Mouse (Mus musculus): Measurements from ENCODE around the gene Glg1. TPM values are rescaled to one million over a fixed set of nuclear protein-coding genes. Genes with fewer than 3 reads are reported as not detected.
"Not testable (repeated sequence)": the region's sequence is repeated elsewhere in the genome, so short reads cannot be mapped to it uniquely, and the experiment has no call there.

The Glg1 gene
- polyA plus RNA-seq, 1 experiment from 2014 or later: 61.3 TPM

DNA sequence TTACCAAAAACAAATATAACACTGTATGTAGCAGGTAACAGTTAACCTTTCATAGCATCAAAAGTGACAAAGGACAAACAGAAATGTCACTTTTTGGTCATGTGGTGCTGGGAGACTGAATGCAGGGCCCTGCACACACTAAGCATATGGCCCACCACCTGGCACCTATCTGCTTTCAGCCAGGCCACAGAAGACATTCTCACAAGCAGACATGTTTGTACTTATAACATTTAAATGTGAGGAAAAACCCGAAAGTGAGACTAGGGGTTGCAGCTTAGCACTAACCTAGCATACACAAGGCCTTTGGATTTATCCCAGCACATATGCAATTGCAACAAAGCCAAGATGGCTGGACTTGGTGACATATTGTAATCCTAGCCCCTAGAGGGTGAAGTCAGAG is 39.0 kb upstream of the Glg1 start:
- Histone ChIP-seq H3K27me3 (ENCODE audit: control insufficient read depth, insufficient read depth, low read length) (no peaks in the 10 kb centered on the region), H3K4me1 (ENCODE audit: control insufficient read depth, insufficient read depth, low read length) (no peaks in the 10 kb centered on the region), H3K9ac (ENCODE audit: low read depth, low read length) (no peak overlapping the region), H3K36me3 (ENCODE audit: control insufficient read depth, insufficient read depth, low read length) (peaks cover 19% of the 10 kb centered on the region), H3K27ac (ENCODE audit: low read depth, low read length) (no peak overlapping the region), H3K9me3 (replicated peaks; ENCODE audit: control insufficient read depth, low read length) (no peaks in the 10 kb centered on the region), H3K4me2 (peak overlapping the region; percentile 34), H3K4me3 (ENCODE audit: low read depth, low read length) (no peak overlapping the region)
- ATAC-seq (replicated peaks; ENCODE audit: insufficient number of reproducible peaks, low FRiP score, low TSS enrichment): no peak
- WGBS (ENCODE audit: insufficient replicate concordance): 88% methylated on average over 1 of the region's 1 CpGs

DNA sequence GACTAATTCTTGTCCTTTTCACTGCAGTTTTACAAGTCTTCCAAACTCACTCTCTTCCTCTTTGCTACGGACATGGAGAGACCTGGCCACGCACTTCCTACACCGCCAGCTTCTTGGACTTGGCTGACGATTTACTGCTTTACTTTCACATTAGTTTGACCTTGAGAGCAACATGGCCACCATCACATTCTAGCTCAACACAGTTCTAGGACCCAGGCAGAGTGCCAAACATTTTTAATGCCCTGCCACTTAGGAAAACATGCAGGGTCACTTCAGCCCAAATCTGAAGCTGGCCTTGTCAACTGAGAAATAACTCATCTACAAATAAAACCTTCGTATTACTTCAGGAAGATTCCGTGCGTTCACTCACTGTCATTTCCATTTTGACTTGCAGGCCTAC is 32.7 kb upstream of the Glg1 start:
- H3K4me1 ChIP-seq (ENCODE audit: control insufficient read depth, insufficient read depth, low read length): no peaks in the 10 kb centered on the region
- ATAC-seq (replicated peaks; ENCODE audit: insufficient number of reproducible peaks, low FRiP score, low TSS enrichment): no peak
- no peaks in the 10 kb centered on the region for H3K27me3 ChIP-seq (ENCODE audit: control insufficient read depth, insufficient read depth, low read length)
- no peaks in the 10 kb centered on the region for H3K9me3 ChIP-seq (replicated peaks; ENCODE audit: control insufficient read depth, low read length)
- H3K27ac ChIP-seq (ENCODE audit: low read depth, low read length): peak overlapping the region; percentile 64; the same call in 1 of the 2 replicates
- 88% methylated on average over 7 of the region's 7 CpGs for WGBS (ENCODE audit: insufficient replicate concordance)
- H3K4me3 ChIP-seq (ENCODE audit: low read depth, low read length): no peak overlapping the region
- H3K4me2 ChIP-seq: no peak overlapping the region
- peaks cover 35% of the 10 kb centered on the region for H3K36me3 ChIP-seq (ENCODE audit: control insufficient read depth, insufficient read depth, low read length)
- no peak overlapping the region for H3K9ac ChIP-seq (ENCODE audit: low read depth, low read length)

DNA sequence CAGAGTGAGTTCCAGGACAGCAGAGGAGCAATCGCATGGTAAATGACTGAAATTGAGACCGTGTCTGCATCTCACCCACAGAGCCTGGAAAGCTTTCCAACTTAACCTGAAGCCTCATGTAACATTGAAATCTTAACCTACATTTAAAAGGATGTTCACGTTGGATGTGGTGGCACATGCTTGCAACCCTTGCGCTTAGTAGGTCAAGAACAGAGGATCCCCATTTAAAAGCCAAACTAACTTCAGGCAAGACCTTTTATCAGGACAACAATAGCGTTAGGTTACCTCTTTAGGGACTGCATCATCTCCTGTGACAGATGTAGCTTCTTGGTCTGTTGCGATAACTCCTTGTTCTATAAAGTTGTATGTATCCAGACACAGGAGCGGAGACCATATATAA is 31.6 kb upstream of the Glg1 start:
- peaks cover 36% of the 10 kb centered on the region for H3K36me3 ChIP-seq (ENCODE audit: control insufficient read depth, insufficient read depth, low read length)
- ATAC-seq (replicated peaks; ENCODE audit: insufficient number of reproducible peaks, low FRiP score, low TSS enrichment): no peak
- H3K9ac ChIP-seq (ENCODE audit: low read depth, low read length): no peak overlapping the region
- no peak overlapping the region for H3K27ac ChIP-seq (ENCODE audit: low read depth, low read length)
- no peak overlapping the region for H3K4me3 ChIP-seq (ENCODE audit: low read depth, low read length)
- no peaks in the 10 kb centered on the region for H3K27me3 ChIP-seq (ENCODE audit: control insufficient read depth, insufficient read depth, low read length)
- 94% methylated on average over 7 of the region's 7 CpGs for WGBS (ENCODE audit: insufficient replicate concordance)
- no peak overlapping the region for H3K4me2 ChIP-seq
- no peaks in the 10 kb centered on the region for H3K4me1 ChIP-seq (ENCODE audit: control insufficient read depth, insufficient read depth, low read length)
- H3K9me3 ChIP-seq (replicated peaks; ENCODE audit: control insufficient read depth, low read length): no peaks in the 10 kb centered on the region

DNA sequence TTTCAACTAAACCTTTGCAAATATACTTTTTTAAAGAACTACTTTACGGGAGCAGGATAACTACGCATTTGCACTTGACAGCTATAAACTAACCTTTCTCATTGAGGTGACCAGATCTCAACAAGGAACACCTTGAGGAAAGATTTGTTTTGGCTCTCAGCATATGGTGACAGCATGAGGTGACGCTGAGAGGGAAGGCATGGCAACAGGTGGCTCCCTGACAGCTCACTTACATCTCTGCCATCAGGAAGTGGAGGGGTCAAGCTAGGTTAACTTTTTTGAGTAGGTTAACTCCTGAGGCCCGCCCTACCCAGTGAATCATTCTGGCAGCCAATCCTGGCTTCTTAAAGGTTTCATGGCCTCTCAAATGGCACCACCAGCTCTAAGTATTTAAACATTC is 26.6 kb upstream of the Glg1 start:
- H3K4me3 ChIP-seq (ENCODE audit: low read depth, low read length): no peak overlapping the region
- no peak overlapping the region for H3K4me2 ChIP-seq
- no peaks in the 10 kb centered on the region for H3K27me3 ChIP-seq (ENCODE audit: control insufficient read depth, insufficient read depth, low read length)
- no peak for ATAC-seq (replicated peaks; ENCODE audit: insufficient number of reproducible peaks, low FRiP score, low TSS enrichment)
- WGBS (ENCODE audit: insufficient replicate concordance): 87% methylated on average over 4 of the region's 4 CpGs
- H3K4me1 ChIP-seq (ENCODE audit: control insufficient read depth, insufficient read depth, low read length): no peaks in the 10 kb centered on the region
- peaks cover 40% of the 10 kb centered on the region for H3K36me3 ChIP-seq (ENCODE audit: control insufficient read depth, insufficient read depth, low read length)
- no peak overlapping the region for H3K27ac ChIP-seq (ENCODE audit: low read depth, low read length)
- H3K9ac ChIP-seq (ENCODE audit: low read depth, low read length): no peak overlapping the region
- H3K9me3 ChIP-seq (replicated peaks; ENCODE audit: control insufficient read depth, low read length): no peaks in the 10 kb centered on the region

DNA sequence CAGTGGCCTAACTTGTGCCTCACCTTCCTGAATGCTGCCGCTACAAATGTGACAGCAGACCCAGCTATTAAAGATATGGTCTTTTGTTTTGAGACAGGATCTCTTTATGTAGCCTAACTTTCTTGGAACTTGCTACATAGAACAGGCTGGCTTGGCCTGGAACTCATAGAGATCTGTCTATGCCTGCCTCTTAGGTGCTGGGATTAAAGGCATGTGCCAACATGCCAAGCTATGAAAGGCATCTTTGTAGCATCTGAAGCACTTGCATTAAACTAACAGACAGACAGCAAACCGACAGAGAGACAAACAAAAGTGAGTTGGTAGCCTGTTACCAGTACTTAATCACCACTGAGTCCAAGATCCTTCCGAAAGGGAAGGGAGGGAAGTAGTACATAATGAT is 23.1 kb upstream of the Glg1 start:
- H3K9ac ChIP-seq (ENCODE audit: low read depth, low read length): no peak overlapping the region
- no peak overlapping the region for H3K4me3 ChIP-seq (ENCODE audit: low read depth, low read length)
- H3K36me3 ChIP-seq (ENCODE audit: control insufficient read depth, insufficient read depth, low read length): peaks cover 46% of the 10 kb centered on the region
- ATAC-seq (replicated peaks; ENCODE audit: insufficient number of reproducible peaks, low FRiP score, low TSS enrichment): no peak
- no peaks in the 10 kb centered on the region for H3K4me1 ChIP-seq (ENCODE audit: control insufficient read depth, insufficient read depth, low read length)
- H3K9me3 ChIP-seq (replicated peaks; ENCODE audit: control insufficient read depth, low read length): no peaks in the 10 kb centered on the region
- no peak overlapping the region for H3K4me2 ChIP-seq
- H3K27ac ChIP-seq (ENCODE audit: low read depth, low read length): no peak overlapping the region
- no peaks in the 10 kb centered on the region for H3K27me3 ChIP-seq (ENCODE audit: control insufficient read depth, insufficient read depth, low read length)
- WGBS (ENCODE audit: insufficient replicate concordance): 95% methylated on average over 3 of the region's 3 CpGs

DNA sequence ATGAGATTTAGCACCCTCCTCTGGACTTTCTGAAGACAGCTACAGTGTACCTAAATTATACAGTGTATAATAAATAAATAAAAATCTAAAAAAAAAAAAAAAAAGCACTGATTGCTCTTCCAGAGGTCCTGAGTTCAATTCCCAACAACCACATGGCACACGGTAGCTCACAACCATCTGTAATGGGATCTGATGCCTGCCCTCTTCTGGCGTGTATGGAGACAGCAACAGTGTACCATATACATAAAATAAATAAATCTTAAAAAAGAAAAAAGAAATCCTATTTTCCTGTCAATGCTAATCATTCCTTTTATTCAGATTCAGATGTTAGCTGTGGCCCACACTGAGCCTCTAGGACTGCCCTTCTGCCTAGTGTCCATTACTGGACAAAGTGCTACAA is 9.3 kb upstream of the Glg1 start:
- ATAC-seq (replicated peaks; ENCODE audit: insufficient number of reproducible peaks, low FRiP score, low TSS enrichment): no peak
- Histone ChIP-seq H3K4me1 (ENCODE audit: control insufficient read depth, insufficient read depth, low read length) (no peaks in the 10 kb centered on the region), H3K4me3 (ENCODE audit: low read depth, low read length) (no peak overlapping the region), H3K9ac (ENCODE audit: low read depth, low read length) (no peak overlapping the region), H3K27me3 (ENCODE audit: control insufficient read depth, insufficient read depth, low read length) (no peaks in the 10 kb centered on the region), H3K4me2 (no peak overlapping the region), H3K27ac (ENCODE audit: low read depth, low read length) (no peak overlapping the region), H3K9me3 (replicated peaks; ENCODE audit: control insufficient read depth, low read length) (no peaks in the 10 kb centered on the region), H3K36me3 (ENCODE audit: control insufficient read depth, insufficient read depth, low read length) (peaks cover 5% of the 10 kb centered on the region)
- 69% methylated on average over 2 of the region's 2 CpGs for WGBS (ENCODE audit: insufficient replicate concordance)

DNA sequence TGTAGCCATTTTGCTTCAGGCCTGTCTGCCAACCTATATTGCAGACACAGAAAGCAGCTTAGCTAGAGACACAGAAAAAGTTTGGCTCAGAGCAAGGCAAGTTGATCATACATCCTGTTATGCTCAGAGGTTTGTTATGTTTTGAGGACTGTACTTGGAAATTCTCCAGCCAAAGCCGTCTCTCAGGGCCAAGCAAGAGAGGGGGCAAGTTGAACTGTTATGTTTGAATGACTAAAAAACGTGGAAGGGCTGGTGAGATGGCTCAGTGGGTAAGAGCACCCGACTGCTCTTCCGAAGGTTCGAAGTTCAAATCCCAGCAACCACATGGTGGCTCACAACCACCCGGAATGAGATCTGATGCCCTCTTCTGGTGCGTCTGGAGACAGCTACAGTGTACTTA is 7.1 kb upstream of the Glg1 start:
- not testable (repeated sequence) for H3K4me2 ChIP-seq; ATAC-seq (replicated peaks; ENCODE audit: insufficient number of reproducible peaks, low FRiP score, low TSS enrichment); H3K4me1 ChIP-seq (ENCODE audit: control insufficient read depth, insufficient read depth, low read length); H3K9me3 ChIP-seq (replicated peaks; ENCODE audit: control insufficient read depth, low read length); H3K36me3 ChIP-seq (ENCODE audit: control insufficient read depth, insufficient read depth, low read length); H3K4me3 ChIP-seq (ENCODE audit: low read depth, low read length); H3K27ac ChIP-seq (ENCODE audit: low read depth, low read length); H3K27me3 ChIP-seq (ENCODE audit: control insufficient read depth, insufficient read depth, low read length); H3K9ac ChIP-seq (ENCODE audit: low read depth, low read length)
- WGBS (ENCODE audit: insufficient replicate concordance): 70% methylated on average over 7 of the region's 7 CpGs

DNA sequence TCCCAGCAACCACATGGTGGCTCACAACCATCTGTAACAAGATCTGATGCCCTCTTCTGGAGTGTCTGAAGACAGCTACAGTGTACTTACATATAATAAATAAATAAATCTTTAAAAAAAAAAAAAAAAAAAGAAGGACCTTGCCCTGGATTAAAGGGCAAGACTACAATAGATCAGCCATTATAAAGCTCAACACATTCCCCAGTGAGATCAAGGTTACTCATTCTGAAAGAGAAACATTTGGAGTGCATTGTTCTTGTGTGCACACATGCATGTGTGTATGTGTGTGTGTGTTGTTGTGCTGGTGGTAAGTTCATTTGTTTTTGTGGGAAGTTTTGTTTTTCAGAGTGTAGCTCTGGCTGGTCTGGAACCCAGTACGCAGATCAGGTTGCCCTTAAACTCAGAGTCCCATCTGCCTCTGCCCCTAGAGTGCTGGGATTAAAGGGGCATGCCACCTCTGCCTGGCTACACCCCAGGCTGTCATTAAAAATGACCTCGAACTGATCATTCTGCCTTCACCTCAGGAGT is 5.7 kb upstream of the Glg1 start:
- H3K4me3 ChIP-seq (ENCODE audit: low read depth, low read length): no peak overlapping the region
- ATAC-seq (replicated peaks; ENCODE audit: insufficient number of reproducible peaks, low FRiP score, low TSS enrichment): no peak
- H3K9me3 ChIP-seq (replicated peaks; ENCODE audit: control insufficient read depth, low read length): no peaks in the 10 kb centered on the region
- no peak overlapping the region for H3K4me2 ChIP-seq
- peaks cover 3% of the 10 kb centered on the region; the same call in 1 of the 2 replicates for H3K4me1 ChIP-seq (ENCODE audit: control insufficient read depth, insufficient read depth, low read length)
- H3K27me3 ChIP-seq (ENCODE audit: control insufficient read depth, insufficient read depth, low read length): no peaks in the 10 kb centered on the region
- no peak overlapping the region for H3K9ac ChIP-seq (ENCODE audit: low read depth, low read length)
- H3K36me3 ChIP-seq (ENCODE audit: control insufficient read depth, insufficient read depth, low read length): no peaks in the 10 kb centered on the region
- H3K27ac ChIP-seq (ENCODE audit: low read depth, low read length): no peak overlapping the region
- 83% methylated on average over 2 of the region's 2 CpGs for WGBS (ENCODE audit: insufficient replicate concordance)

DNA sequence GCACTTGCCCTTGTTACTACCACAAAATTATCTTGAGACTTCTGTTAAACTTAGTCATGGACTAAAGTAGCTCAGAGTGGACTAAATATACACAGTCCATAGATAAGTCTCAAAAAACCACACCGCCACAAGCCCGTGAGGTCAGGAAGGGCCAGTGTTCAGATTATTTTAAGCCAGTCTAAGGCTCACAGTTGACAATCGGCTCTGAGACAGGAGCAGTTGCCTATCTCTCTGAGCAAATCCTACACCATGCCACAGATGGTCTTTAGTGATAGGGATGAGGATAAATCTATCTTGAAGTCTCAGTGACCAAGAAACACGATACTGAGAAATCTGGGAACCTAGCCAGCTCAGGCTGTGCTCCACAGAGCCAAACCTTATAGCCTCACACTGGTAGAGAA is 3.0 kb upstream of the Glg1 start:
- no peak for ATAC-seq (replicated peaks; ENCODE audit: insufficient number of reproducible peaks, low FRiP score, low TSS enrichment)
- no peaks in the 10 kb centered on the region for H3K9me3 ChIP-seq (replicated peaks; ENCODE audit: control insufficient read depth, low read length)
- peaks cover 3% of the 10 kb centered on the region; the same call in 1 of the 2 replicates for H3K4me1 ChIP-seq (ENCODE audit: control insufficient read depth, insufficient read depth, low read length)
- no peaks in the 10 kb centered on the region for H3K27me3 ChIP-seq (ENCODE audit: control insufficient read depth, insufficient read depth, low read length)
- H3K9ac ChIP-seq (ENCODE audit: low read depth, low read length): no peak overlapping the region
- H3K4me2 ChIP-seq: 0 out of 2 replicates have a peak overlapping the region, but pooled peaks have one; percentile 17
- H3K27ac ChIP-seq (ENCODE audit: low read depth, low read length): peak overlapping the region; percentile 62
- H3K4me3 ChIP-seq (ENCODE audit: low read depth, low read length): no peak overlapping the region
- no peaks in the 10 kb centered on the region for H3K36me3 ChIP-seq (ENCODE audit: control insufficient read depth, insufficient read depth, low read length)
- WGBS (ENCODE audit: insufficient replicate concordance): 30% methylated on average over 4 of the region's 4 CpGs
